In the genomic region with DNA sequence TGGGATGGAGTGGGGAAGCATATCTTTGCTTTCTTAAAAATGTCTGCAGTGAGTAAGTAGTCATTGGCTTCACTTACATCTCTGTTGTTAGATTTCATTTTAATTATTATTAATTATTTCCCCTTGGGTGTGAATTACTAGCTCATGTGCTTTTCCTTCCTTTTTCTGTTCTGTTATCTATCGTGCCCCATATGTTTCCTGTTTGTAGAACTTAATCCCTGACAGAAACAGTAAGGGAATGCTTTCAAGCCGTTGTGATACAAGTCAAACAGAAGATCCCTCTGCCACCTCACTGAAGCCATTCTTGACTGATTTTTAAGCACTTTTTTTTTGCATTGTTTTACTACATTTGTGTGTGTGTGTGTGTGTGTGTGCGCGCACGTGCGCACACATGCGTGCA, we compare ENCODE assay signal across 27 mouse cellular contexts.
A peak's percentile ranks its signal among the peaks of the same experiment; 100 is the strongest.
DNase-seq lines count a peak whose midpoint lies in the region; ATAC-seq and TF ChIP-seq lines count a peak whose summit lies in the region.
"Had no signal": no experiment of that assay in that cellular context is flagged by ENCODE, and none has a peak within 500 bp of the region (broad histone marks: within the 10 kb centered on the region; RNA-seq: fewer than 3 reads in every experiment).

No protein-coding gene starts in this region.

- no peaks in the 10 kb centered on the region for H3K4me1 ChIP-seq in heart, embryonic 13.5 days
- no peaks in the 10 kb centered on the region for H3K4me1 ChIP-seq in lung, postnatal 0 days (ENCODE audit: insufficient read depth, low read depth, low read length)
- H3K4me1 ChIP-seq in megakaryocyte, embryonic 14.5 days: peaks cover 26% of the 10 kb centered on the region
- H3K4me1 ChIP-seq in heart, embryonic 12.5 days (replicated peaks): no peaks in the 10 kb centered on the region
- H3K4me1 ChIP-seq: forebrain, embryonic 10.5 days; forebrain, embryonic 13.5 days; hindbrain, embryonic 10.5 days; hindbrain, embryonic 13.5 days; intestine, embryonic 15.5 days had no signal

- no peak for DNase-seq in heart, postnatal 4 days
- peak; percentile 36 for DNase-seq in lung, postnatal 0 days (ENCODE audit: low spot score)
- DNase-seq in lung, adult 18-20 months: no peak
- DNase-seq: adrenal gland, adult 8-10 months; adrenal gland, postnatal 25 days; cerebellum, adult 18-20 months; cerebellum, postnatal 10 days; cerebellum, postnatal 36 days; forebrain, postnatal 0 days; gastrocnemius, adult 2 months; gastrocnemius, postnatal 14 days; heart, adult 11 months; heart, postnatal 14 days had no signal

- H3K4me3 ChIP-seq in heart, embryonic 13.5 days: no peak overlapping the region
- H3K4me3 ChIP-seq in lung, postnatal 0 days (ENCODE audit: low read depth, low read length): no peak overlapping the region
- peak overlapping the region; percentile 54 for H3K4me3 ChIP-seq in megakaryocyte, embryonic 14.5 days (replicated peaks)
- H3K4me3 ChIP-seq in heart, embryonic 12.5 days: no peak overlapping the region
- H3K4me3 ChIP-seq: forebrain, embryonic 10.5 days; forebrain, embryonic 13.5 days; gastrocnemius, adult 2 months; hindbrain, embryonic 10.5 days; hindbrain, embryonic 13.5 days; intestine, embryonic 15.5 days had no signal

- peak; percentile 85 for TF ChIP-seq EP300 in lung, postnatal 0 days (IDR thresholded peaks at IDR 0.05)

- ATAC-seq in heart, embryonic 13.5 days (ENCODE audit: extremely low read depth, insufficient number of reproducible peaks, low FRiP score, low TSS enrichment): no peak
- no peak for ATAC-seq in lung, postnatal 0 days
- no peak for ATAC-seq in megakaryocyte, adult 5-6 weeks (ENCODE audit: poor library complexity, severe bottlenecking)
- ATAC-seq in hematopoietic stem cell, adult 5-6 weeks (replicated peaks in 1 of 2; ENCODE audit: insufficient read depth in 1 of 2, low FRiP score in 2 of 2, low TSS enrichment in 1 of 2, low read depth in 1 of 2, poor library complexity in 2 of 2, severe bottlenecking in 2 of 2): peak; percentile 64 to 78
- ATAC-seq in heart, embryonic 12.5 days (ENCODE audit: insufficient number of reproducible peaks, low FRiP score): no peak
- ATAC-seq: activated CD4-positive, CD25-positive, alpha-beta regulatory T cell, adult 4 months; CD4-positive, CD25-positive, alpha-beta regulatory T cell, adult 4 months; forebrain, embryonic 13.5 days; forebrain, postnatal 0 days; hindbrain, embryonic 16.5 days; intestine, embryonic 15.5 days had no signal

- no peaks in the 10 kb centered on the region for H3K27me3 ChIP-seq in heart, embryonic 13.5 days (replicated peaks)
- H3K27me3 ChIP-seq in lung, postnatal 0 days (replicated peaks; ENCODE audit: insufficient read depth, low read length): no peaks in the 10 kb centered on the region
- H3K27me3 ChIP-seq in megakaryocyte, embryonic 14.5 days (replicated peaks): no peaks in the 10 kb centered on the region
- H3K27me3 ChIP-seq in heart, embryonic 12.5 days (replicated peaks): no peaks in the 10 kb centered on the region
- H3K27me3 ChIP-seq: forebrain, embryonic 13.5 days; hindbrain, embryonic 13.5 days; intestine, embryonic 15.5 days had no signal

- no peak for TF ChIP-seq CTCF in lung, postnatal 0 days (IDR thresholded peaks at IDR 0.05)

- no peak overlapping the region for H3K9ac ChIP-seq in heart, embryonic 13.5 days
- no peak overlapping the region for H3K9ac ChIP-seq in lung, postnatal 0 days (replicated peaks; ENCODE audit: low read depth)
- no peak overlapping the region for H3K9ac ChIP-seq in heart, embryonic 12.5 days
- H3K9ac ChIP-seq: forebrain, embryonic 13.5 days; forebrain, postnatal 0 days; hindbrain, embryonic 13.5 days; intestine, embryonic 15.5 days had no signal

- no peaks in the 10 kb centered on the region for H3K36me3 ChIP-seq in heart, embryonic 13.5 days
- H3K36me3 ChIP-seq in lung, postnatal 0 days (ENCODE audit: insufficient read depth, low read length): no peaks in the 10 kb centered on the region
- H3K36me3 ChIP-seq in megakaryocyte, embryonic 14.5 days (replicated peaks; ENCODE audit: low read length): no peaks in the 10 kb centered on the region
- H3K36me3 ChIP-seq in heart, embryonic 12.5 days: no peaks in the 10 kb centered on the region
- H3K36me3 ChIP-seq: forebrain, embryonic 10.5 days; hindbrain, embryonic 10.5 days; hindbrain, embryonic 13.5 days; intestine, embryonic 15.5 days had no signal

- WGBS in heart, embryonic 13.5 days: 71% methylated on average over 7 of the region's 7 CpGs
- WGBS in lung, postnatal 0 days: 63% methylated on average over 7 of the region's 7 CpGs
- WGBS in heart, embryonic 12.5 days: 77% methylated on average over 7 of the region's 7 CpGs

- 0 out of 2 replicates have a peak overlapping the region, but pooled peaks have one; percentile 15 for H3K27ac ChIP-seq in heart, embryonic 13.5 days (replicated peaks)
- H3K27ac ChIP-seq in lung, postnatal 0 days (ENCODE audit: low read length): no peak overlapping the region
- H3K27ac ChIP-seq in heart, embryonic 12.5 days (ENCODE audit: poor library complexity, severe bottlenecking): no peak overlapping the region
- H3K27ac ChIP-seq: forebrain, embryonic 10.5 days; forebrain, embryonic 13.5 days; gastrocnemius, adult 2 months; hindbrain, embryonic 10.5 days; hindbrain, embryonic 13.5 days; intestine, embryonic 15.5 days had no signal

- H3K9me3 ChIP-seq in heart, embryonic 13.5 days: no peaks in the 10 kb centered on the region
- no peaks in the 10 kb centered on the region for H3K9me3 ChIP-seq in lung, postnatal 0 days (ENCODE audit: low read length)
- H3K9me3 ChIP-seq in megakaryocyte, embryonic 14.5 days: peaks cover 6% of the 10 kb centered on the region; the same call in 1 of the 2 replicates
- peaks cover 3% of the 10 kb centered on the region; the same call in 1 of the 2 replicates for H3K9me3 ChIP-seq in heart, embryonic 12.5 days (replicated peaks)
- H3K9me3 ChIP-seq: forebrain, embryonic 10.5 days; forebrain, embryonic 13.5 days; hindbrain, embryonic 10.5 days; hindbrain, embryonic 13.5 days; intestine, embryonic 15.5 days had no signal

- H3K4me2 ChIP-seq in heart, embryonic 13.5 days: no peak overlapping the region
- no peak overlapping the region for H3K4me2 ChIP-seq in lung, postnatal 0 days (replicated peaks; ENCODE audit: low read depth, low read length)
- H3K4me2 ChIP-seq in heart, embryonic 12.5 days: no peak overlapping the region
- H3K4me2 ChIP-seq: forebrain, embryonic 13.5 days; heart, embryonic 11.5 days; hindbrain, embryonic 13.5 days; intestine, embryonic 15.5 days had no signal

Comparison
In these comparisons a context has a peak if more than half of its experiments do, and no peak if none do; other contexts are left out.
1. ATAC-seq: peak in hematopoietic stem cell, adult 5-6 weeks (2 of 2); none in heart, embryonic 13.5 days (single experiment), lung, postnatal 0 days (single experiment), megakaryocyte, adult 5-6 weeks (single experiment) and heart, embryonic 12.5 days (single experiment).